Comparison of ENCODE assay signal across 8 mouse cellular contexts in genomic region chr7:3629030-3629429, GRCm38 (mm10). TPM values are rescaled to one million over a fixed set of nuclear protein-coding genes. Genes with fewer than 3 reads are reported as not detected.
A peak's percentile ranks its signal among the peaks of the same experiment; 100 is the strongest.
DNase-seq lines count a peak whose midpoint lies in the region; ATAC-seq and TF ChIP-seq lines count a peak whose summit lies in the region.

No protein-coding gene starts in this region.

- H3K4me2 ChIP-seq in embryonic facial prominence, embryonic 14.5 days (ENCODE audit: low read depth, low read length) = peak overlapping the region; percentile 96
- peak overlapping the region; percentile 97 for H3K4me2 ChIP-seq in hindbrain, embryonic 16.5 days (ENCODE audit: low read length)
- peak overlapping the region; percentile 94 for H3K4me2 ChIP-seq in myocyte (ENCODE audit: low read depth)

- intact Hi-C loops in left cerebral cortex, adult 2 months (cut with DNase I) = loop anchor here (1.0 kb wide), 1 partner anchor 12 kb away; the partner anchor contains the start of gene Ndufa3

- peak overlapping the region; percentile 82 for H3ac ChIP-seq in myocyte (ENCODE audit: control insufficient read depth, insufficient read length)

- no peak; the same call in 1 of the 2 replicates for ATAC-seq in embryonic facial prominence, embryonic 14.5 days (ENCODE audit: low read depth)
- peak; percentile 58 for ATAC-seq in hindbrain, embryonic 16.5 days

- H3K36me3 ChIP-seq in embryonic facial prominence, embryonic 14.5 days (ENCODE audit: control insufficient read depth, insufficient read depth, low read length) = peaks cover 32% of the 10 kb centered on the region; the same call in 1 of the 2 replicates
- H3K36me3 ChIP-seq in hindbrain, embryonic 16.5 days (ENCODE audit: control insufficient read depth, insufficient read depth, low read length) = peaks cover 14% of the 10 kb centered on the region
- H3K36me3 ChIP-seq in myocyte (ENCODE audit: control insufficient read depth, insufficient read depth) = peaks cover 8% of the 10 kb centered on the region

- peaks cover 35% of the 10 kb centered on the region for H3K79me2 ChIP-seq in myocyte (ENCODE audit: control insufficient read depth, insufficient read depth)

- H3K4me1 ChIP-seq in embryonic facial prominence, embryonic 14.5 days (ENCODE audit: control insufficient read depth, insufficient read depth, low read length) = peaks cover 13% of the 10 kb centered on the region
- peaks cover 25% of the 10 kb centered on the region for H3K4me1 ChIP-seq in hindbrain, embryonic 16.5 days (ENCODE audit: control insufficient read depth, insufficient read depth, low read depth, low read length)

- H3K9ac ChIP-seq in embryonic facial prominence, embryonic 14.5 days (ENCODE audit: low read depth, low read length) = peak overlapping the region; percentile 81
- H3K9ac ChIP-seq in hindbrain, embryonic 16.5 days (ENCODE audit: low read depth, low read length) = peak overlapping the region; percentile 70

- no peak for TF ChIP-seq POLR2A in myocyte (IDR thresholded peaks at IDR 0.05; ENCODE audit: insufficient read length, low read depth)

- H3K27me3 ChIP-seq in embryonic facial prominence, embryonic 14.5 days (replicated peaks; ENCODE audit: control insufficient read depth, insufficient read depth, low read length) = no peaks in the 10 kb centered on the region
- H3K27me3 ChIP-seq in hindbrain, embryonic 16.5 days (replicated peaks; ENCODE audit: control insufficient read depth, insufficient read depth, low read length) = no peaks in the 10 kb centered on the region
- no peaks in the 10 kb centered on the region for H3K27me3 ChIP-seq in myocyte (ENCODE audit: control insufficient read depth, insufficient read depth, insufficient read length)

- no peak for DNase-seq in left cerebral cortex, adult 2 months (ENCODE audit: extremely low spot score in 1 of 2, low spot score in 2 of 2)
- no peak for DNase-seq in left cerebral cortex, adult 18-20 months (ENCODE audit: low spot score in 2 of 2)
- no peak for DNase-seq in embryonic facial prominence, embryonic 14.5 days (ENCODE audit: low spot score)
- no peak for DNase-seq in urinary bladder, postnatal 10 days (ENCODE audit: low spot score)
- no peak for DNase-seq in adrenal gland, postnatal 10 days
- no peak for DNase-seq in ovary, postnatal 14 days (ENCODE audit: low spot score)

- peak overlapping the region; percentile 97 for H3K27ac ChIP-seq in left cerebral cortex, adult 2 months
- H3K27ac ChIP-seq in embryonic facial prominence, embryonic 14.5 days (replicated peaks; ENCODE audit: low read depth, low read length) = peak overlapping the region; percentile 85; the same call in 1 of the 2 replicates
- peak overlapping the region; percentile 36 for H3K27ac ChIP-seq in hindbrain, embryonic 16.5 days (ENCODE audit: low read depth, low read length)

- WGBS in embryonic facial prominence, embryonic 14.5 days = 40% methylated on average over 4 of the region's 4 CpGs
- WGBS in hindbrain, embryonic 16.5 days = 35% methylated on average over 4 of the region's 4 CpGs

- H3K9me3 ChIP-seq in embryonic facial prominence, embryonic 14.5 days (ENCODE audit: control insufficient read depth, low read length) = no peaks in the 10 kb centered on the region
- no peaks in the 10 kb centered on the region for H3K9me3 ChIP-seq in hindbrain, embryonic 16.5 days (ENCODE audit: control insufficient read depth, low read length)

- TF ChIP-seq CTCF in left cerebral cortex, adult 2 months (IDR thresholded peaks at IDR 0.05) = no peak

- peak overlapping the region; percentile 61 for H3K4me3 ChIP-seq in left cerebral cortex, adult 2 months
- peak overlapping the region; percentile 50 for H3K4me3 ChIP-seq in embryonic facial prominence, embryonic 14.5 days (ENCODE audit: low read depth, low read length)
- peak overlapping the region; percentile 62 for H3K4me3 ChIP-seq in hindbrain, embryonic 16.5 days (ENCODE audit: low read length)
- peak overlapping the region; percentile 69 for H3K4me3 ChIP-seq in myocyte

TF ChIP-seq in myocyte, 11 proteins besides CTCF, POLR2A, EP300 and RAD21:
- no peak for TF ChIP-seq USF1 (IDR thresholded peaks at IDR 0.05; ENCODE audit: low read depth)
- no peak for TF ChIP-seq TCF3 (IDR thresholded peaks at IDR 0.05; ENCODE audit: insufficient read length, low read depth)
- no peak for TF ChIP-seq TCF12 (IDR thresholded peaks at IDR 0.05; ENCODE audit: insufficient read depth, poor library complexity, severe bottlenecking)
- no peak for TF ChIP-seq MYOG (IDR thresholded peaks at IDR 0.05; ENCODE audit: control insufficient read depth in 1 of 3, insufficient read depth in 1 of 3, insufficient read length in 2 of 3, low read depth in 2 of 3)
- no peak for TF ChIP-seq CEBPB (IDR thresholded peaks at IDR 0.05; ENCODE audit: insufficient read depth, poor library complexity, severe bottlenecking)
- TF ChIP-seq MAX (IDR thresholded peaks at IDR 0.05; ENCODE audit: low read depth) = no peak
- TF ChIP-seq POLR2AphosphoS2 (IDR thresholded peaks at IDR 0.05; ENCODE audit: insufficient read length, low read depth) = no peak
- TF ChIP-seq MYOD1 (IDR thresholded peaks at IDR 0.05; ENCODE audit: control insufficient read depth in 1 of 3, insufficient read length in 2 of 3, low read depth in 2 of 3) = no peak
- no peak for TF ChIP-seq REST (IDR thresholded peaks at IDR 0.05; ENCODE audit: insufficient read depth, insufficient read length)
- no peak for TF ChIP-seq E2F4 (IDR thresholded peaks at IDR 0.05; ENCODE audit: insufficient read depth)
- no peak for TF ChIP-seq SRF (IDR thresholded peaks at IDR 0.05; ENCODE audit: control insufficient read depth, insufficient read length, low read depth)

RNA-seq across cellular contexts. Expression of gene Tfpt, which starts 0.7 kb away (rescaled TPM):
- 10 to 100 TPM; 34.7 to 41.0 TPM for total RNA-seq in left cerebral cortex, adult 2 months (2021)
- total RNA-seq in left cerebral cortex, adult 18-20 months (2021) = 10 to 100 TPM; 37.0 to 39.4 TPM
- 19.1 and 20.5 TPM in 2 replicates for polyA plus RNA-seq in embryonic facial prominence, embryonic 14.5 days (2014; fragmentation: Nextera tagmentation; extraction: Ambion mirVana)
- 36.3 and 39.6 TPM in 2 replicates for polyA plus RNA-seq in hindbrain, embryonic 16.5 days (2015; fragmentation: Nextera tagmentation; extraction: Ambion mirVana)
- 27.2 TPM for polyA plus RNA-seq in myocyte (2012; fragmentation: generic; extraction: Trizol)
- 10 to 100 TPM; 24.1 to 26.4 TPM for total RNA-seq in adrenal gland, postnatal 10 days (2021)

RNA-seq across cellular contexts. Expression of gene Prpf31, which starts 0.8 kb away (rescaled TPM):
- total RNA-seq in left cerebral cortex, adult 2 months (2021) = 10 to 100 TPM; 47.1 to 56.9 TPM
- total RNA-seq in left cerebral cortex, adult 18-20 months (2021) = 10 to 100 TPM; 53.0 to 55.2 TPM
- 74.0 and 88.2 TPM in 2 replicates for polyA plus RNA-seq in embryonic facial prominence, embryonic 14.5 days (2014; fragmentation: Nextera tagmentation; extraction: Ambion mirVana)
- 84.2 and 88.8 TPM in 2 replicates for polyA plus RNA-seq in hindbrain, embryonic 16.5 days (2015; fragmentation: Nextera tagmentation; extraction: Ambion mirVana)
- polyA plus RNA-seq in myocyte (2012; fragmentation: generic; extraction: Trizol) = 54.8 TPM
- total RNA-seq in adrenal gland, postnatal 10 days (2021) = 10 to 100 TPM; 34.5 to 39.4 TPM

RNA-seq across cellular contexts. Expression of gene Ndufa3, which starts 11.9 kb away (rescaled TPM):
- total RNA-seq in left cerebral cortex, adult 2 months (2021) = 100 to 1,000 TPM; 490 to 497 TPM
- 100 to 1,000 TPM; 543 to 558 TPM for total RNA-seq in left cerebral cortex, adult 18-20 months (2021)
- 497 and 552 TPM in 2 replicates for polyA plus RNA-seq in embryonic facial prominence, embryonic 14.5 days (2014; fragmentation: Nextera tagmentation; extraction: Ambion mirVana)
- 461 and 526 TPM in 2 replicates for polyA plus RNA-seq in hindbrain, embryonic 16.5 days (2015; fragmentation: Nextera tagmentation; extraction: Ambion mirVana)
- 537 TPM for polyA plus RNA-seq in myocyte (2012; fragmentation: generic; extraction: Trizol)
- total RNA-seq in adrenal gland, postnatal 10 days (2021) = 1,000 to 10,000 TPM; 1,038 to 1,129 TPM

RNA-seq across cellular contexts. Expression of gene Oscar, which starts 13.1 kb away (rescaled TPM):
- 1 to 10 TPM in 1 of 2 experiments, under 1 TPM in 1; 0.93 to 1.4 TPM for total RNA-seq in left cerebral cortex, adult 2 months (2021)
- total RNA-seq in left cerebral cortex, adult 18-20 months (2021) = 1 to 10 TPM in 1 of 2 experiments, under 1 TPM in 1; 0.87 to 1.1 TPM
- polyA plus RNA-seq in embryonic facial prominence, embryonic 14.5 days (2014; fragmentation: Nextera tagmentation; extraction: Ambion mirVana) = 0.22 and 0.49 TPM in 2 replicates
- polyA plus RNA-seq in hindbrain, embryonic 16.5 days (2015; fragmentation: Nextera tagmentation; extraction: Ambion mirVana) = 0.64 and 0.73 TPM in 2 replicates
- polyA plus RNA-seq in myocyte (2012; fragmentation: generic; extraction: Trizol) = not detected
- total RNA-seq in adrenal gland, postnatal 10 days (2021) = under 1 TPM; 0.58 to 0.72 TPM

RNA-seq across cellular contexts. Expression of gene Cnot3, which starts 16.0 kb away (rescaled TPM):
- total RNA-seq in left cerebral cortex, adult 2 months (2021) = 10 to 100 TPM; 52.4 to 54.3 TPM
- total RNA-seq in left cerebral cortex, adult 18-20 months (2021) = 10 to 100 TPM; 48.4 to 59.5 TPM
- 50.7 and 51.0 TPM in 2 replicates for polyA plus RNA-seq in embryonic facial prominence, embryonic 14.5 days (2014; fragmentation: Nextera tagmentation; extraction: Ambion mirVana)
- 30.0 and 43.1 TPM in 2 replicates for polyA plus RNA-seq in hindbrain, embryonic 16.5 days (2015; fragmentation: Nextera tagmentation; extraction: Ambion mirVana)
- 49.0 TPM for polyA plus RNA-seq in myocyte (2012; fragmentation: generic; extraction: Trizol)
- 10 to 100 TPM; 56.7 to 58.5 TPM for total RNA-seq in adrenal gland, postnatal 10 days (2021)

Comparison
In these comparisons a context has a peak if more than half of its experiments do, and no peak if none do; other contexts are left out.
1. H3K27ac ChIP-seq: peak in every context shown above with its lines; median percentile 97 in left cerebral cortex, adult 2 months; 85 in embryonic facial prominence, embryonic 14.5 days; 36 in hindbrain, embryonic 16.5 days.